Mouse (Mus musculus) ES-Bruce4 (cell line): Measurements from ENCODE around the gene Cmip. TPM values are rescaled to one million over a fixed set of nuclear protein-coding genes. Genes with fewer than 3 reads are reported as not detected.

Experiments used
- H3K27ac ChIP-seq: 2 replicates; pipeline ENCODE4 v1.5.1; 2012; ENCODE audit warnings: low read length, inconsistent platforms; ENCODE audit not compliant: insufficient read depth
- H3K27me3 ChIP-seq: 2 replicates; pipeline ENCODE4 v1.6.1; 2012; ENCODE audit warnings: mild to moderate bottlenecking, low read length, inconsistent platforms; ENCODE audit not compliant: control insufficient read depth, poor library complexity, insufficient read depth, severe bottlenecking
- H3K36me3 ChIP-seq: 2 replicates; pipeline ENCODE4 v1.6.1; 2012; ENCODE audit warnings: inconsistent platforms, mild to moderate bottlenecking, low read length, moderate library complexity; ENCODE audit not compliant: control insufficient read depth, poor library complexity, insufficient read depth, severe bottlenecking
- H3K4me1 ChIP-seq: one replicate; pipeline ENCODE4 v1.8.1; 2011; ENCODE audit warnings: low read length; ENCODE audit not compliant: control insufficient read depth, insufficient read depth
- H3K4me3 ChIP-seq: 2 replicates; pipeline ENCODE4 v1.5.1; 2011; ENCODE audit warnings: low read depth, mild to moderate bottlenecking, low read length
- H3K9ac ChIP-seq: 2 replicates; pipeline ENCODE4 v1.6.1; 2012; ENCODE audit warnings: low read depth, mild to moderate bottlenecking, inconsistent platforms; ENCODE audit not compliant: poor library complexity, severe bottlenecking
- H3K9me3 ChIP-seq: replicated peaks from 2 replicates; pipeline ENCODE4 v1.6.1; 2012; ENCODE audit warnings: mild to moderate bottlenecking, low read length, inconsistent platforms; ENCODE audit not compliant: control insufficient read depth, poor library complexity, insufficient read depth, severe bottlenecking
- CTCF ChIP-seq: IDR thresholded peaks from one replicate; pipeline ENCODE4 v1.8.1; 2011; ENCODE audit warnings: low read depth, low read length
- EP300 ChIP-seq: IDR thresholded peaks from 2 replicates; pipeline ENCODE4 v1.6.1; 2011; ENCODE audit warnings: low read depth, low read length; ENCODE audit not compliant: insufficient read depth
- POLR2A ChIP-seq: IDR thresholded peaks from one replicate; pipeline ENCODE4 v1.8.1; 2011; ENCODE audit warnings: low read length; ENCODE audit not compliant: insufficient read depth
- polyA plus RNA-seq: library from polyadenylated mRNA; stranded (reverse); fragments of >200 nt; gene quantifications from 2 replicates; pipeline ENCODE4 v1.2.4, GENCODE M21; 2011; ENCODE audit warnings: low read depth; ENCODE audit not compliant: missing spikeins, insufficient read depth, insufficient read length

Cmip gene
- polyA plus RNA-seq, 1 experiment: 67.9 TPM

GRCm38 (mm10) chr8:117472332-117472731 lies 215.5 kb downstream of the Cmip start:
- H3K27ac ChIP-seq: no peak overlapping the region
- TF ChIP-seq EP300: no peak
- TF ChIP-seq POLR2A: no peak
- TF ChIP-seq CTCF: no peak
- no peak overlapping the region for H3K9ac ChIP-seq
- no peaks in the 10 kb centered on the region for H3K4me1 ChIP-seq
- H3K27me3 ChIP-seq: no peaks in the 10 kb centered on the region
- H3K36me3 ChIP-seq: no peaks in the 10 kb centered on the region
- H3K4me3 ChIP-seq: no peak overlapping the region
- no peaks in the 10 kb centered on the region for H3K9me3 ChIP-seq

DNA sequence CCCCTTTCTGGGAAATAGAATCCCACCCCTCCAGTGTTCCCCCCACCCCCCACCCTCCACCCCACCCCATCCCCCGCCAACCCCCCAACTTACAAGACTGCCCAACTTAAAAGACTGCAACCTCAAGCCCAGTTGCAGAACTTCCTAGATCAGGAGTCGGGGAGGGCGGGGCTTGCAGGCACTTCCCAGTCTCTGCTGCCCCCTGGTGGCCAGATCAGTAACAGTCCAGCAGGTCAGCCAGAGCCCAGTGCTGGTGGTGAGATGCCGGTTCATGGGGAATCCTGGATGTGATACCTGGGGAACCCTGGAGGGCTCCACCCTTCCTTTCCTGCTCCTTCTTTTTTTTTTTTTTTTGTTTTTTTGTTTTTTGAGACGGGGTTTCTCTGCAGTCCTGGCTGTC lies 218.1 kb downstream of the Cmip start:
- Histone ChIP-seq H3K9me3 (no peaks in the 10 kb centered on the region), H3K36me3 (no peaks in the 10 kb centered on the region)

GRCm38 (mm10) chr8:117475819-117476218 lies 219.0 kb downstream of the Cmip start:
- H3K9ac ChIP-seq: no peak overlapping the region
- H3K36me3 ChIP-seq: no peaks in the 10 kb centered on the region
- H3K9me3 ChIP-seq: no peaks in the 10 kb centered on the region
- TF ChIP-seq POLR2A (no peak), CTCF (no peak), EP300 (no peak)
- H3K4me3 ChIP-seq: no peak overlapping the region
- no peaks in the 10 kb centered on the region for H3K27me3 ChIP-seq
- no peak overlapping the region for H3K27ac ChIP-seq
- H3K4me1 ChIP-seq: no peaks in the 10 kb centered on the region

More for the DNA sequence above, 218.1 kb downstream of the Cmip start:
- Histone ChIP-seq H3K4me1 (no peaks in the 10 kb centered on the region), H3K9ac (no peak overlapping the region), H3K27me3 (no peaks in the 10 kb centered on the region), H3K4me3 (no peak overlapping the region), H3K27ac (no peak overlapping the region)
- TF ChIP-seq EP300 (no peak), POLR2A (no peak), CTCF (peak; percentile 92)

DNA sequence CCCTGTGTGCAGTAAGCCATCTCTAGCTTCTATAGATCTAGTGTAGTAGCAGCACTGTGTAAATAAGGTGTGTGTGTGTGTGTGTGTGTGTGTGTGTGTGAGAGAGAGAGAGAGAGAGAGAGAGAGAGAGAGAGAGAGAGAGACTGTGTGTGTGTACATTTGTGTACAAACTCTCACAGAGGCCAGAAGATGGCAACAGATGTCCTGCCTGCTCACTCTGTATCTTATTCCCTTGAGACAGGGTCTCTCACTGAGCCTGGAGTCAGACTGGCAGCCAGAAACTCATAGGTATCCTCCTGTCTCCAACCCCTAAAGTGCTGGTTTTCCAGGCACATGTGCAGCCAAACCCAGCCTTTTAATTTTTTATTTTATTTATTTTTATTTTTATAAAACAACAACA lies 221.2 kb downstream of the Cmip start:
- Histone ChIP-seq H3K4me3 (no peak overlapping the region), H3K27me3 (no peaks in the 10 kb centered on the region), H3K36me3 (no peaks in the 10 kb centered on the region), H3K9ac (no peak overlapping the region), H3K9me3 (no peaks in the 10 kb centered on the region), H3K27ac (no peak overlapping the region), H3K4me1 (no peaks in the 10 kb centered on the region)
- TF ChIP-seq POLR2A (no peak), EP300 (no peak), CTCF (no peak)

DNA sequence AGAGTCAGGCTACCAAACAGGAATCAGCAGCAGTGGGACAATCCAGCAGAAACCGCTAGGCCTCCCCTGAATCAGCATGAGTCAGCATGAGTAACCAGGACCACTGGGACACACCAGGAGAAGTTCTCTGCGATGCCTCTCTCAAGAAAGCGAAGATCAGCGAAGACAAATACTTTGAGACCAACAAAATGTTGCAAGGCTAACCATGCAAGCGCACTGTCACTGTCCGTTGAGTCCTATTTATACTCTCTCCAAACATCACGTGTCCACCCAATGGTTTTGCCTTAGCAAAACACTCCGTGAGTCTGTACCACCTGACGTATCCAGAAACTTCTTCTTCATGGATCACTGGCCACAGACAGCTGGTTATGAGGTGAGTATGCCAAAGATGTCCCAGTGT lies 223.1 kb downstream of the Cmip start:
- Histone ChIP-seq H3K27me3 (no peaks in the 10 kb centered on the region), H3K4me3 (no peak overlapping the region), H3K27ac (no peak overlapping the region), H3K9me3 (no peaks in the 10 kb centered on the region), H3K9ac (no peak overlapping the region), H3K36me3 (no peaks in the 10 kb centered on the region), H3K4me1 (no peaks in the 10 kb centered on the region)
- TF ChIP-seq POLR2A (no peak), EP300 (peak; percentile 57; the same call in 1 of the 2 replicates)

GRCm38 (mm10) chr8:117480516-117480915 lies 223.7 kb downstream of the Cmip start:
- H3K4me3 ChIP-seq: no peak overlapping the region
- no peak overlapping the region for H3K9ac ChIP-seq
- no peak overlapping the region for H3K27ac ChIP-seq
- no peaks in the 10 kb centered on the region for H3K36me3 ChIP-seq
- no peaks in the 10 kb centered on the region for H3K9me3 ChIP-seq
- H3K27me3 ChIP-seq: no peaks in the 10 kb centered on the region
- TF ChIP-seq EP300 (no peak), CTCF (no peak)
- no peaks in the 10 kb centered on the region for H3K4me1 ChIP-seq
